In genomic region chr8:48780628-48781027, GRCm38 (mm10) we compare ENCODE assay signal across 23 mouse cellular contexts.
DNase-seq lines count a peak whose midpoint lies in the region; ATAC-seq lines count a peak whose summit lies in the region.
"Had no signal": no experiment of that assay in that cellular context is flagged by ENCODE, and none has a peak within 500 bp of the region (broad histone marks: within the 10 kb centered on the region; RNA-seq: fewer than 3 reads in every experiment).

No protein-coding gene starts in this region.

- H3K36me3 ChIP-seq in heart, embryonic 10.5 days: no peaks in the 10 kb centered on the region
- H3K36me3 ChIP-seq in hindbrain, embryonic 13.5 days: no peaks in the 10 kb centered on the region
- H3K36me3 ChIP-seq: G1E; hindbrain, embryonic 10.5 days; hindbrain, embryonic 15.5 days had no signal

- no peak overlapping the region for H3K27ac ChIP-seq in heart, embryonic 10.5 days
- H3K27ac ChIP-seq in hindbrain, embryonic 13.5 days: no peak overlapping the region
- H3K27ac ChIP-seq: embryonic facial prominence, embryonic 10.5 days; forebrain, embryonic 13.5 days; hindbrain, embryonic 10.5 days; hindbrain, embryonic 15.5 days had no signal

- H3K4me2 ChIP-seq in hindbrain, embryonic 13.5 days: no peak overlapping the region
- H3K4me2 ChIP-seq: forebrain, embryonic 13.5 days; hindbrain, embryonic 15.5 days had no signal

- H3K4me3 ChIP-seq in heart, embryonic 10.5 days: no peak overlapping the region
- H3K4me3 ChIP-seq in hindbrain, embryonic 13.5 days: no peak overlapping the region
- H3K4me3 ChIP-seq: embryonic facial prominence, embryonic 10.5 days; forebrain, embryonic 13.5 days; hindbrain, embryonic 10.5 days; hindbrain, embryonic 15.5 days had no signal

- H3K9me3 ChIP-seq in heart, embryonic 10.5 days: no peaks in the 10 kb centered on the region
- H3K9me3 ChIP-seq in hindbrain, embryonic 13.5 days: no peaks in the 10 kb centered on the region
- H3K9me3 ChIP-seq: embryonic facial prominence, embryonic 10.5 days; forebrain, embryonic 13.5 days; hindbrain, embryonic 10.5 days; hindbrain, embryonic 15.5 days had no signal

- peaks cover 12% of the 10 kb centered on the region for H3K4me1 ChIP-seq in heart, embryonic 10.5 days
- H3K4me1 ChIP-seq in hindbrain, embryonic 13.5 days (replicated peaks): peaks cover 17% of the 10 kb centered on the region

- peaks cover 74% of the 10 kb centered on the region for H3K27me3 ChIP-seq in heart, embryonic 10.5 days (ENCODE audit: insufficient read depth, poor library complexity, severe bottlenecking)
- H3K27me3 ChIP-seq in hindbrain, embryonic 13.5 days: no peaks in the 10 kb centered on the region
- H3K27me3 ChIP-seq: forebrain, embryonic 13.5 days; Patski had no signal

- peak; percentile 90 for DNase-seq in heart, adult 11 months
- DNase-seq in heart, embryonic 10.5 days (ENCODE audit: low spot score): no peak
- peak; percentile 10 to 19 for DNase-seq in heart, postnatal 14 days
- no peak for DNase-seq in heart, adult 8-10 months (ENCODE audit: low spot score)
- DNase-seq in Muller cell, postnatal 12 days (ENCODE audit: inconsistent ontology term): peak; percentile 20
- DNase-seq in kidney, adult 18-20 months: no peak
- DNase-seq: adrenal gland, postnatal 25 days; cerebellum, adult 18-20 months; cerebellum, adult 9-11 months; cerebellum, postnatal 36 days; forebrain, postnatal 0 days; gastrocnemius, postnatal 25 days; kidney, adult 8-10 months had no signal

- no peak overlapping the region for H3K9ac ChIP-seq in hindbrain, embryonic 13.5 days
- H3K9ac ChIP-seq: forebrain, embryonic 13.5 days; forebrain, postnatal 0 days; hindbrain, embryonic 15.5 days had no signal

- no peak for ATAC-seq in hindbrain, embryonic 13.5 days (ENCODE audit: low FRiP score)
- ATAC-seq: activated CD4-positive, CD25-positive, alpha-beta regulatory T cell, adult 4 months; CD4-positive, CD25-positive, alpha-beta regulatory T cell, adult 4 months; forebrain, embryonic 13.5 days; forebrain, postnatal 0 days; intestine, embryonic 16.5 days; Patski had no signal

- intact Hi-C loops in heart, postnatal 14 days (cut with DNase I): no loop called here

- 80% methylated on average over 6 of the region's 6 CpGs for WGBS in heart, embryonic 10.5 days
- 85% methylated on average over 6 of the region's 6 CpGs for whole genome bisulfite sequencing in hindbrain, embryonic 13.5 days

Comparison
In these comparisons a context has a peak if more than half of its experiments do, and no peak if none do; other contexts are left out.
1. DNase-seq: peak in heart, adult 11 months (single experiment), heart, postnatal 14 days (2 of 2) and Muller cell, postnatal 12 days (single experiment); none in heart, embryonic 10.5 days (single experiment), heart, adult 8-10 months (single experiment) and kidney, adult 18-20 months (single experiment).